Mouse (Mus musculus) G1E (cell line): Measurements from ENCODE around the gene Capzb. TPM values are rescaled to one million over a fixed set of nuclear protein-coding genes. Genes with fewer than 3 reads are reported as not detected.

Source experiments
- ATAC-seq: 2 replicates; pipeline ENCODE4 v1.8.0; 2016; ENCODE audit warnings: mild to moderate bottlenecking; ENCODE audit not compliant: insufficient number of reproducible peaks, poor library complexity, low FRiP score, severe bottlenecking; ENCODE audit errors: extremely low read depth
- DNase-seq: peaks from one replicate; pipeline ENCODE4 v3.0.0; 2012; ENCODE audit warnings: low spot score
- H3K27me3 ChIP-seq: 2 replicates; pipeline ENCODE4 v1.6.1; 2012; ENCODE audit warnings: mild to moderate bottlenecking, low read length, inconsistent platforms; ENCODE audit not compliant: insufficient read depth
- H3K36me3 ChIP-seq: replicated peaks from 2 replicates; pipeline ENCODE3; 2012; ENCODE audit warnings: mild to moderate bottlenecking, inconsistent platforms
- H3K4me1 ChIP-seq: 2 replicates; pipeline ENCODE4 v1.6.1; 2012; ENCODE audit warnings: low read depth, low read length, inconsistent platforms, mixed read lengths; ENCODE audit not compliant: insufficient read depth
- H3K4me3 ChIP-seq: 2 replicates; pipeline ENCODE4 v1.5.1; 2012; ENCODE audit warnings: low read depth, mild to moderate bottlenecking, inconsistent platforms, low read length, moderate library complexity, mixed read lengths
- H3K9me3 ChIP-seq: replicated peaks from 2 replicates; pipeline ENCODE4 v1.6.1; 2012; ENCODE audit warnings: inconsistent platforms
- CTCF ChIP-seq: IDR thresholded peaks from 2 replicates; pipeline ENCODE4 v1.5.1; 2012; ENCODE audit warnings: low read depth, low read length, inconsistent platforms, mixed read lengths
- GATA1 ChIP-seq: IDR thresholded peaks from 2 replicates; pipeline ENCODE4 v1.6.1; 2012; ENCODE audit warnings: borderline replicate concordance, low read length, inconsistent platforms, mixed read lengths
- GATA2 ChIP-seq: IDR thresholded peaks from 2 replicates; pipeline ENCODE4 v1.6.1; 2012; ENCODE audit warnings: low read depth, low read length, inconsistent platforms, borderline replicate concordance
- POLR2AphosphoS5 ChIP-seq: IDR thresholded peaks from 2 replicates; pipeline ENCODE4 v1.6.1; 2012; ENCODE audit warnings: low read depth, low read length, inconsistent platforms; ENCODE audit not compliant: insufficient replicate concordance
- TAL1 ChIP-seq: conservative IDR thresholded peaks from 2 replicates; pipeline ENCODE4 v1.6.1; 2012; ENCODE audit warnings: low read depth, low read length, inconsistent platforms, mixed read lengths
- polyA plus RNA-seq: library from polyadenylated mRNA; stranded (reverse); fragments of >175 nt; gene quantifications from 2 replicates; pipeline ENCODE4 v1.2.3, GENCODE M21; 2012
- total RNA-seq, 2 experiments: library from RNA; stranded (forward) in 1 of 2; stranded (reverse) in 1 of 2; fragments of 200-1000 nt in 1 of 2; fragments of >200 nt in 1 of 2; fragmentation: Nextera tagmentation in 1 of 2; gene quantifications; 2 replicates each; pipeline ENCODE4 v1.2.3; 2014 to 2017

The Capzb gene
- total RNA-seq (2014; fragmentation: Nextera tagmentation) (310 and 312 TPM in 2 replicates), total RNA-seq (2017) (86.7 and 91.8 TPM in 2 replicates), polyA plus RNA-seq (99.4 and 110 TPM in 2 replicates)

- Histone ChIP-seq H3K27me3 (no peaks in the 10 kb centered on the region), H3K4me3 (peak within 1 kb of the TSS; percentile 87), H3K9me3 (no peaks in the 10 kb centered on the region), H3K36me3 (peaks cover 59% of the 10 kb centered on the region), H3K4me1 (peaks cover 60% of the 10 kb centered on the region)
- TF ChIP-seq GATA1 (no peak), TAL1 (no peak), GATA2 (no peak)
- ATAC-seq (peak; percentile 72), DNase-seq (peak; percentile 97)
These were observed at the start of gene Capzb for GRCm38 (mm10) chr4:139192499-139193175. Gene Capzb, plus strand, starts transcription at chr4:139192899.

- DNase-seq: no peak
- Histone ChIP-seq H3K4me1 (peaks cover 5% of the 10 kb centered on the region; the same call in 1 of the 2 replicates), H3K36me3 (no peaks in the 10 kb centered on the region), H3K27me3 (peaks cover 19% of the 10 kb centered on the region), H3K9me3 (peaks cover 2% of the 10 kb centered on the region; the same call in 1 of the 2 replicates), H3K4me3 (no peak overlapping the region)
- ATAC-seq: no peak
- no peak for TF ChIP-seq GATA2
- TF ChIP-seq GATA1: no peak
- TF ChIP-seq CTCF: no peak
- no peak for TF ChIP-seq POLR2AphosphoS5
- no peak for TF ChIP-seq TAL1
These were observed 49.7 kb upstream of the Capzb start for GRCm38 (mm10) chr4:139142985-139143384.

DNA sequence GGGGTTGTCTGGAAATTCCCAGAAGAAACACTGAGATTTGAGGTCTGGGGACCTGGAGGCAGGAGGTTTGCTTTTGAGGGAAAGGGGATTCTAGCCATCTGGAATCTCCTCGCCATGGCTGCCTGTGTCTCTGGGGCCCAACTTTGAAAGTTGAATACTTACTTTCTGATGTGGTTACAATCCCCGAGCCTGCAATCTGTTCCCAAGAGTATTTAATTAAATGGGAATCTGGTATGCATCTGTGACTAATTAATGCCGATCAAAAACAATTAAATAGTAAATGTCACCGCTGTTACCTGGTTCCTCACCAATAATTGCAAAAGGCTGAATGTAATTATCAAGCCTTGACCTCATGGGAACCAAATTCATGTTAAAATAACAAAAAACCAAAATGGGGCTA, 48.1 kb upstream of the Capzb start:
- ATAC-seq: no peak
- Histone ChIP-seq H3K36me3 (no peaks in the 10 kb centered on the region), H3K4me3 (no peak overlapping the region), H3K9me3 (peaks cover 2% of the 10 kb centered on the region; the same call in 1 of the 2 replicates), H3K27me3 (peaks cover 28% of the 10 kb centered on the region), H3K4me1 (peaks cover 5% of the 10 kb centered on the region; the same call in 1 of the 2 replicates)
- DNase-seq: no peak
- TF ChIP-seq GATA2 (no peak), CTCF (no peak), TAL1 (no peak), POLR2AphosphoS5 (no peak), GATA1 (no peak)

DNA sequence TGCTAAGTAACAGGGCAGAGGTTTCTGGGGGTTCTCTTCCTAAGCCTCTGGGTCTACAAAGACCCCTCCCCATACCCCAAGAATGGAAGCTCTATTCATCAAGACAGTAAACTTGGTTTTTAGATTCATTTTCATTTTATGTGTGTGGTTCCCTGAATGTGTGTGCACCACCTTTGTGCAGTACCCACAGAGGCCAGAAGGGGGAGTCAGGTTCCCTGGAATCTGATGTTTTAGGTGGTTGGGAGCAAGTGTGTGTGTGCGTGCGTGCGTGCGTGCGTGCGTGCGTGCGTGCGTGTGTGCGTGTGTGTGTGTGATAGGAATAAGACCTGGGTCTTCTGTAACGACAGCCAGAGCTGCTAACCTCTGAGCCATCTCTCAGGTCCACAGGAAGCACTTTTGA, 47.5 kb upstream of the Capzb start:
- Histone ChIP-seq H3K4me3 (no peak overlapping the region), H3K36me3 (no peaks in the 10 kb centered on the region), H3K27me3 (peaks cover 28% of the 10 kb centered on the region), H3K9me3 (peaks cover 2% of the 10 kb centered on the region; the same call in 1 of the 2 replicates), H3K4me1 (peaks cover 5% of the 10 kb centered on the region; the same call in 1 of the 2 replicates)
- ATAC-seq (no peak), DNase-seq (no peak)
- TF ChIP-seq TAL1 (no peak), GATA1 (no peak), CTCF (no peak), GATA2 (no peak), POLR2AphosphoS5 (no peak)

DNA sequence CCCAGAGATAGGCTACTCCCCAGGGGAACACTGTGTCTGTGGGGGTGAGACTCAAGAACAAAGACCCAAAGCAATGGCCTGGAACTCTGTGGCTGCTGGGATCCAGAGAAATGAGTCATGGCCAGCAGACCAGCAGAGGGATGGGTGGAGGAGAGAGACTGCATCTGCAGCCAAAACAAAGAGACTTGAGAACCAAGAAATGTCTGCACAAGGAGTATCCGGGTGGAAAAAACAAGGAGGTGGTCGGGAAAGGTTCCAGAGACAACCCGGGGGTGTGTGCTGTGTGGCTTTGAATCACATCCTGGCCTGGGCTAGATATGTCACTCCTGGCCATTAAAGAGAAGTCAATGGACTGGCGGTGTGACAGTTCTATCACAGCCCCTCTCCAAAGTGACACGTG, 45.9 kb upstream of the Capzb start:
- Histone ChIP-seq H3K9me3 (peaks cover 5% of the 10 kb centered on the region), H3K27me3 (peaks cover 30% of the 10 kb centered on the region), H3K36me3 (no peaks in the 10 kb centered on the region), H3K4me3 (no peak overlapping the region), H3K4me1 (peaks cover 8% of the 10 kb centered on the region; the same call in 1 of the 2 replicates)
- TF ChIP-seq CTCF (no peak), TAL1 (no peak), POLR2AphosphoS5 (no peak), GATA1 (no peak), GATA2 (no peak)
- ATAC-seq (no peak), DNase-seq (no peak)

- H3K4me1 ChIP-seq: peaks cover 6% of the 10 kb centered on the region; the same call in 1 of the 2 replicates
- no peak overlapping the region for H3K4me3 ChIP-seq
- ATAC-seq (no peak), DNase-seq (no peak)
- peaks cover 3% of the 10 kb centered on the region; the same call in 1 of the 2 replicates for H3K9me3 ChIP-seq
- no peaks in the 10 kb centered on the region for H3K36me3 ChIP-seq
- no peak for TF ChIP-seq GATA1
- TF ChIP-seq POLR2AphosphoS5: no peak
- no peak for TF ChIP-seq CTCF
- TF ChIP-seq TAL1: no peak
- H3K27me3 ChIP-seq: peaks cover 43% of the 10 kb centered on the region
These were observed 41.3 kb upstream of the Capzb start for GRCm38 (mm10) chr4:139151370-139151769.
